Mouse (Mus musculus) lung, postnatal 36 days (tissue): ENCODE measurements at regions not wholly inside any gene's neighbourhood (a gene's known extent, or its start where the extent isn't known, plus 50 kb on each side); places are given as distances from the start of the nearest gene placed in this dataset.

ENCODE experiments used
- DNase-seq: peaks from one replicate; pipeline ENCODE4 v3.0.0; 2022; ENCODE audit warnings: mixed read lengths

GRCm38 (mm10) chr9:101348771-101349170 lies 97.2 kb upstream of the Ppp2r3a start:
- no peak for DNase-seq

- peak; percentile 14 for DNase-seq
Observed at GRCm38 (mm10) chr9:101342887-101343286, 91.3 kb upstream of the Ppp2r3a start.

DNA sequence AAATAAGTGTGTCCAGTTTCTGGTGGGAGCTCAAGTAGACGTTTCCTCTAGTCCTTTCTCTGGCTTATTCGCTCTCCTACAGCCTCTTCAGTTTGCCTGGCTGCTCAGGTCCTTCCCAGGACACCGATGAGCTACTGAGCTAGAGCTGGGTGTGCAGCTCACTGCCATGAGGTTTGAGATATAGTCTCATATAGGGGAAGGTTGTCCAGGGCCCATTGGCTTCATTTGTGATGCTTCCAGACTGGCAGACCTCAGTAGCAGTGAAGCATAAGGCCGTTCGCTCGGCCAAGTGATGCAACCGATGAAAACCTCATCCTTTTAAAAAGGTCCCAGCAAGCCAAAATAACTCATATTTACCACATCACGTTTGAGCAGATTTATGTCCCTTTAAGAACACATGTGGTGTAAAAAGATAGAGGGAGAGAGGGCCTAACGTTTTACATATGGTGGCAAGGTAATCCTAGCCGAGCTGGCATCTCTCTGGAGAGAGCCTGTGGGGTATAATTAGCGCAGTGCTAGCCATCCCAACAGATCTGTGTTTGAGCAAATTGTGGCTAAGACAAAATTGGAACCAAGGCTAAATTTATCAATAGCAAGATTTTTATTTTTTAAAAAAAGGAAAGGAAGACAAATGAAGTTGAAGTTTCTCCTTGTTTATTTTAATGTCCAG lies 89.3 kb upstream of the Ppp2r3a start:
- no peak for DNase-seq

- no peak for DNase-seq
Observed at GRCm38 (mm10) chr9:101329032-101329824, 77.6 kb upstream of the Ppp2r3a start.

DNA sequence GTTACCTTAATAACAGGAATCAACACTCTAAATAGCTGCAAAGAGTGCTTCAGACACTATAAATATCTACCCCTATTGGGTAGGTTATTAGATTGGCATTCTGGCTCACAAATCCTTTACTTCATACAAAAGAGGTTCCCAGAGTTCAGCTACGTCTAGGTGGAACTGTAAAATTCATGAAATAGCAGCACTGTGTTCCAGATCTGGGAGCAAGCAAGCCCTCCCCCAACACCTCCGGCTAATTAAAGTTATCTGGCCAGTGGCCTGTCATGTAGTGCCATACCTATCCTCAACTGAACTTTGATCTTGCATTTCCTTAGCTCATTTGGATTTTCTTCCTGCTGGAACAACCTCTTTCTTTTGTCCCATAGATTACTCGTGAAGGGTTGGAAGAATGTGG lies 75.4 kb upstream of the Ppp2r3a start:
- no peak for DNase-seq

DNA sequence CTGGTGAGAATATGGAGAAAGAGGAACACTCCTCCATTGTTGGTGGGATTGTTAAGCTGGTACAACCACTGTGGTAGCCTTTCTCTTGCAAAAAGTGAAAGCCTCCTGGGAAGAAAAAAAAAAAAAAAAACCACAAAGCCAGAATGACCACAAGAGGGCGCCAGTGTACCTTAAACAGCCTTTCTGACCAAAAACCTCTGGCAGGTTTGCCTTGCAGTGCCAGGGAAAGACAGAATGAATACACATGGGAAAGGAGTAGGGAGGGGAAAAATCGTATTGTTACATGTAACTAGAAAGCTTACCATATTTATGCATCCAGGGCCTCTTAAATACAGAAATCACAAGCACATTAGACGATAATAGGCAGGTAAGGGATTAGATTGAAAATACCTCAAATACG lies 62.4 kb upstream of the Ppp2r3a start:
- DNase-seq = peak; percentile 69

DNA sequence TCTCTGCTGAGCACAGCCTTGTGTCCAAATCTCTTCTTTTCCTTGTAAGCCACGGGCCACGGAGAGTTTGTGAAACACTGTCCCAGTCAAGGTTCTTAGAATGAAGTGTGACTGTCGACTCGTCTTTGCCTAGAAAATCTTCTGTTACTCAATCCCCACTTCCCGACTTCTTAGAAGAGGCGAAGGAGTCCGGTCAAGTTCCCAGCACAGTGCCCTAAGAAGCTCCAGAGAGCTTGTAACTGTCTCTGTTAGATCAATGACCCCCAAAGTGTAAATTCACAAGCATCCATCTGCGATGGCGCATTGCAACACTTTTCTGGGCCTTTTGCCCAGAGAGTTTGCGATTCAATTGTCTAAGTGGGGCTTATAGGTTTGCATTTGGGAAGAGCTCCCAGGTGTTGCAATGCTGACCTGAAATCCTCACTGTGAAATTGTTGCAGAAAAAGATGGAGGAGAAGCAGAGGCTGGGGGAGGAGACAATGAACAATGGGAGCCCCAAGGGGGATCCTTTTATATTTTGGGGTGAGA lies 54.9 kb upstream of the Ppp2r3a start:
- peak; percentile 15 for DNase-seq

DNA sequence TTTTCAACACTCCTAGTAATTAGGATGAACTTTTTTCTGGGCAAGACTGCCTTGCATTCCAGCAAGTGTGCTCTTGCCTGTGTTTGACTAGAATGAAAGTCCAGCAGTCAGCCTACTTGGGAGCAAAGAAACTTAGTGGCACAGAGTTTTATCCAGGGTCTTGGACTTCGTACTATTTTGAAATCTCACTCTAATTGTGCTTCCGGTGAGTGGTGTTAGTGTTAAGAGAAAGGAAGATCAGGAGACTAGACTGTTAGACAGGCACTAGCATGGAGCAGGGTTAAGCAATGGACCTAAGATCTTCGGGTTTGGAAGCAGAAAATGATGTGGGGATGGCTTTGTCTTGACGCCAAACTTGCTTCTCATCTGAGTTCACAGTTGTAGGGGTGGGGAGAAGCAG lies 54.1 kb upstream of the Ppp2r3a start:
- DNase-seq = no peak
